Mouse (Mus musculus) kidney, adult 2 months (tissue): ENCODE measurements around the gene Gm10413. TPM values are rescaled to one million over a fixed set of nuclear protein-coding genes. Genes with fewer than 3 reads are reported as not detected.
"Not testable (repeated sequence)": the region's sequence is repeated elsewhere in the genome, so short reads cannot be mapped to it uniquely, and the experiment has no call there.

ENCODE experiments used
- DNase-seq: peaks from one replicate; pipeline ENCODE4 v3.0.0; 2021
- H3K27ac ChIP-seq: fragments of 200-500 bp; 2 replicates; pipeline ENCODE4 v1.5.1; 2012; ENCODE audit warnings: low read depth, low read length, control low read depth, inconsistent platforms; ENCODE audit not compliant: insufficient read depth
- H3K27me3 ChIP-seq: fragments of 200-500 bp; replicated peaks from 2 replicates; pipeline ENCODE4 v1.6.1; 2012; ENCODE audit warnings: mild to moderate bottlenecking, moderate library complexity, low read length, inconsistent platforms; ENCODE audit not compliant: control insufficient read depth, insufficient read depth
- H3K36me3 ChIP-seq: fragments of 200-500 bp; 2 replicates; pipeline ENCODE4 v1.6.1; 2012; ENCODE audit warnings: mild to moderate bottlenecking, moderate library complexity, low read length, inconsistent platforms; ENCODE audit not compliant: control insufficient read depth, insufficient read depth
- H3K4me1 ChIP-seq: fragments of 200-500 bp; 2 replicates; pipeline ENCODE4 v1.6.1; 2011; ENCODE audit warnings: low read length; ENCODE audit not compliant: control insufficient read depth, insufficient read depth
- H3K4me3 ChIP-seq: fragments of 200-500 bp; 2 replicates; pipeline ENCODE4 v1.5.1; 2011; ENCODE audit warnings: mild to moderate bottlenecking, low read depth, low read length, control low read depth; ENCODE audit not compliant: insufficient read depth
- WGBS: fragments of 180-500 bp; shearing (Covaris S2); methylation state at CpG from one replicate; pipeline ENCODE4 v1.1.7; 2018; 5-methylcytosine and 5-hydroxymethylcytosine counted together
- polyA plus RNA-seq: library from polyadenylated mRNA; depleted of rRNA; stranded (reverse); fragments of >200 nt; gene quantifications from 2 replicates; pipeline ENCODE4 v1.2.3, GENCODE M21; 2012; rRNA removed

Gene Gm10413
- polyA plus RNA-seq, result not detected in 2 replicates

GRCm38 (mm10) chr14:3394793-3395192 is at the start of gene Gm10413:
Gene Gm10413 (plus strand): TSS chr14:3395093.
- DNase-seq, H3K27me3 ChIP-seq, H3K4me1 ChIP-seq, H3K4me3 ChIP-seq, H3K27ac ChIP-seq, H3K36me3 ChIP-seq: not testable (repeated sequence)
- no CpG with 5 or more reads among the region's 2 CpGs for WGBS

DNA sequence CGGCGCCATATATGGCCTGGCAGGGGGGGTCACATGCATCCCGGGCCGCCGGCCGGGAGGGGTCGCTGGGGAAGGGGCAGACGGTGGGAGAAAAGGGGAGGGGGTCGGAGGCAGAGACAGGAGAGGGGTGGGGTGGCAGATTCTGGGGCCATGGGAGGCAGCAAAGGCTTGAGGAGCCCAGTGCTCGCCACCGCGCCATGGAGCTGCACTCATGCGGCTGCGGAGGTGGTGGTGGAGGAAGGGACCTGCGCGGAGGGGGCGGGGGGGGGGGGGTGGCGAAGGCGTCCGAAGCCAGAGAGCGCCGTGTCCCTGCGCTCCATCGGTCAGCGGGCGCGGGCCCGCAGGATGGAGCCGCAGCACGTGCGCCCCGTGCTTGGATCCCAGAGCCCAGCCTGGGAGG is 17.4 kb downstream of the Gm10413 start, which contains the start of gene Gm10409:
Gene Gm10409, plus strand, starts transcription at position 301 of the 400 bp plus-strand sequence.
- not testable (repeated sequence) for H3K4me3 ChIP-seq, H3K27ac ChIP-seq, H3K27me3 ChIP-seq, H3K36me3 ChIP-seq, H3K4me1 ChIP-seq, DNase-seq
- no CpG with 5 or more reads among the region's 32 CpGs for WGBS

DNA sequence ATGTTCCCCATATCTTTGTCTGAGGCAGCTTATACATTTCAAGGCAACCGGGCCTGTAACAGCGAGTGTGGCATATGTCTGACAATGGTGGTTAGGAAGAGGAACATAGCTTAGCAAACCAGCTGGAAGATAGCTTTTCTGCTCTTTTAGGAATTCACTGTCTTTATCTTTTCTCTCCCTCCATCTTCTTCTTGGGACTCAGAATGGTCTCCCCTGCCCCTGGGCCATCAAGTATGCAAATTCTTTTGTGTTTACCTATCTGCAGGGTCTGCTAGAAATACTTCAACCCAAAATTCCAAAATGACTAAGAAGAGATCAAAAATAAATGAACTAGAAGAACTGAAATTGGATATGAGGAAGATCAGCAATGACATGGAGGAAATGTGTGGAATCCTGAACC is 32.9 kb downstream of the Gm10413 start, which contains the start of gene Gm3005:
Gene Gm3005, plus strand, starts transcription at position 301 of the 400 bp plus-strand sequence.
- no CpG with 5 or more reads among the region's 2 CpGs for WGBS
- not testable (repeated sequence) for H3K4me1 ChIP-seq, DNase-seq, H3K36me3 ChIP-seq, H3K4me3 ChIP-seq, H3K27ac ChIP-seq, H3K27me3 ChIP-seq

- not testable (repeated sequence) for H3K27ac ChIP-seq, H3K27me3 ChIP-seq, H3K4me1 ChIP-seq, H3K4me3 ChIP-seq, H3K36me3 ChIP-seq, DNase-seq
- no CpG with 5 or more reads among the region's 3 CpGs for WGBS
Observed at GRCm38 (mm10) chr14:3449079-3449478, 54.2 kb downstream of the Gm10413 start, which contains the start of gene Gm10408. Gene Gm10408 (plus strand): TSS chr14:3449379.

Other genes with a start within 250 kb of the Gm10413 start
- not detected in 2 replicates for gene Gm5795, start 206.8 kb upstream of the Gm10413 start, polyA plus RNA-seq
- gene D830030K20Rik, start 186.6 kb upstream of the Gm10413 start, polyA plus RNA-seq, result 0.11 and 0.20 TPM in 2 replicates
- not detected in 2 replicates for gene Gm2956, start 62.5 kb upstream of the Gm10413 start, polyA plus RNA-seq
- gene Gm10409, start 17.5 kb downstream of the Gm10413 start, polyA plus RNA-seq, result not detected in 2 replicates
- not detected in 2 replicates for gene Gm3005, start 33.0 kb downstream of the Gm10413 start, polyA plus RNA-seq
- not detected in 2 replicates for gene Gm10408, start 54.3 kb downstream of the Gm10413 start, polyA plus RNA-seq
- not detected in 2 replicates for gene Gm3012, start 239.4 kb downstream of the Gm10413 start, polyA plus RNA-seq